10 mouse cellular contexts compared by ENCODE assay signal in the genomic region with DNA sequence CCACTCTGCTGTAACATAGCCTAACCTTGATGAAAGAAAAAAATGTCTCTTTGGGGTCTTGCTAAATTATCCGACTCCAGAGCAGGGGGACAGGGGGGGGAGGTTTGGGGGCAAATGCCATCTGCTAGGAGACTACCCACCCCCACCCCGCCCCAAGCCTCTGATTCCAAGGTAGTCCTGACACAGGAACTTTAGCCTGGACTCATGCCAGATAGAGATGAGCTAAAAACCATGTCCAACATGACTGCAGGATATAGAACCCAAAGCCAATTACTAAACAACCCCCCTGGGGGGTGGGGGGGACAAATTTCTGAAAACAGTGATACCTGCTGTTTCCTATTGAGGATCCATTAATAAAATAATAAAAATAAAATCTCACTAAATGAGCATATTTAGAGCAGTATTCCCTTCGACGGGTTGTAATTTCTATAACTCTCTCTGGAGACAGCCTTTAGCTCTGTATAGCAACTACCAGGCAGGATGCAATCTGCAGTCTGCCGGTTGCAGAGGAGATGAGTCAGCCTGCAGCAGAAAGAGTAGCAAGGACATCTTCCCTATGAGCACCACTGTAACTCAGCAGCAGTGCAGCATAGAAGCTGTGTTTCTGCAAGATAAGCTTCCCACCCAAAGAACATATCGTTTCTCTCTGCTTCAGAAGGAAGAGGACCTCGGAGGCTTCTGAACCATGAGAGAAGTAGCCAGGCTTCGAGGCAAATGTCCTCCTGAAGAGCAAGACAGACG. TPM values are rescaled to one million over a fixed set of nuclear protein-coding genes. Genes with fewer than 3 reads are reported as not detected.
DNase-seq lines count a peak whose midpoint lies in the region; ATAC-seq and TF ChIP-seq lines count a peak whose summit lies in the region.
"Had no signal": no experiment of that assay in that cellular context is flagged by ENCODE, and none has a peak within 500 bp of the region (broad histone marks: within the 10 kb centered on the region; RNA-seq: fewer than 3 reads in every experiment).

No protein-coding gene starts in this region.

- H3K27me3 ChIP-seq in heart, embryonic 14.5 days (ENCODE audit: control insufficient read depth, insufficient read depth, low read length), result no peaks in the 10 kb centered on the region
- no peaks in the 10 kb centered on the region for H3K27me3 ChIP-seq in stomach, embryonic 14.5 days (ENCODE audit: control insufficient read depth, insufficient read depth, low read length)
- H3K27me3 ChIP-seq in stomach, postnatal 0 days (ENCODE audit: control insufficient read depth, insufficient read depth, low read length), result no peaks in the 10 kb centered on the region
- no peaks in the 10 kb centered on the region for H3K27me3 ChIP-seq in liver, embryonic 13.5 days

- no peak overlapping the region for H3K4me3 ChIP-seq in heart, embryonic 14.5 days (ENCODE audit: control insufficient read depth in 1 of 2, insufficient read depth in 1 of 2, low read depth in 1 of 2, low read length in 2 of 2)
- no peak overlapping the region for H3K4me3 ChIP-seq in stomach, embryonic 14.5 days (ENCODE audit: low read depth, low read length)
- no peak overlapping the region for H3K4me3 ChIP-seq in stomach, postnatal 0 days (ENCODE audit: low read depth, low read length)
- peak overlapping the region; percentile 40 for H3K4me3 ChIP-seq in liver, embryonic 13.5 days (replicated peaks)

- H3K4me1 ChIP-seq in heart, embryonic 14.5 days (ENCODE audit: control insufficient read depth in 2 of 2, insufficient read depth in 2 of 2, low read length in 2 of 2), result peaks cover 31 to 45% of the 10 kb centered on the region in 2 experiments
- H3K4me1 ChIP-seq in stomach, embryonic 14.5 days (ENCODE audit: control insufficient read depth, insufficient read depth, low read length), result no peaks in the 10 kb centered on the region
- no peaks in the 10 kb centered on the region for H3K4me1 ChIP-seq in stomach, postnatal 0 days (replicated peaks; ENCODE audit: control insufficient read depth, insufficient read depth)
- peaks cover 54% of the 10 kb centered on the region for H3K4me1 ChIP-seq in liver, embryonic 13.5 days (replicated peaks)

- WGBS in heart, embryonic 14.5 days, result 48% methylated on average over 9 of the region's 9 CpGs
- WGBS in stomach, embryonic 14.5 days, result 71% methylated on average over 9 of the region's 9 CpGs
- WGBS in stomach, postnatal 0 days, result 70% methylated on average over 9 of the region's 9 CpGs
- WGBS in liver, embryonic 13.5 days (ENCODE audit: insufficient replicate concordance), result 28% methylated on average over 9 of the region's 9 CpGs

- H3K36me3 ChIP-seq in heart, embryonic 14.5 days (ENCODE audit: control insufficient read depth, insufficient read depth, low read length), result no peaks in the 10 kb centered on the region
- no peaks in the 10 kb centered on the region for H3K36me3 ChIP-seq in stomach, embryonic 14.5 days (ENCODE audit: control insufficient read depth, insufficient read depth, low read length)
- H3K36me3 ChIP-seq in stomach, postnatal 0 days (ENCODE audit: control insufficient read depth, insufficient read depth, low read length), result no peaks in the 10 kb centered on the region
- H3K36me3 ChIP-seq in liver, embryonic 13.5 days, result no peaks in the 10 kb centered on the region

- H3K4me2 ChIP-seq in heart, embryonic 14.5 days (ENCODE audit: low read length), result peak overlapping the region; percentile 26; the same call in 1 of the 2 replicates
- H3K4me2 ChIP-seq in stomach, embryonic 14.5 days (replicated peaks; ENCODE audit: low read depth, low read length), result no peak overlapping the region
- no peak overlapping the region for H3K4me2 ChIP-seq in stomach, postnatal 0 days (replicated peaks; ENCODE audit: low read depth)
- peak overlapping the region; percentile 73 for H3K4me2 ChIP-seq in liver, embryonic 13.5 days

- no peak for ATAC-seq in heart, embryonic 14.5 days (ENCODE audit: insufficient number of reproducible peaks, insufficient read depth, low FRiP score, low read depth)
- ATAC-seq in stomach, embryonic 14.5 days (ENCODE audit: insufficient number of reproducible peaks, insufficient read depth, low FRiP score, low read depth), result peak; percentile 68; the same call in 1 of the 2 replicates
- ATAC-seq in stomach, postnatal 0 days (ENCODE audit: low FRiP score, low TSS enrichment), result no peak
- ATAC-seq in liver, embryonic 13.5 days (ENCODE audit: low read depth), result peak; percentile 90
- no peak for ATAC-seq in activated CD4-positive, CD25-positive, alpha-beta regulatory T cell, adult 4 months

- H3K27ac ChIP-seq in heart, embryonic 14.5 days (replicated peaks in 1 of 2; ENCODE audit: control insufficient read depth in 1 of 2, insufficient read depth in 1 of 2, low read depth in 2 of 2, low read length in 2 of 2), result peak overlapping the region; percentile 74 to 90
- H3K27ac ChIP-seq in stomach, embryonic 14.5 days (ENCODE audit: low read length), result no peak overlapping the region
- H3K27ac ChIP-seq in stomach, postnatal 0 days (replicated peaks), result no peak overlapping the region
- H3K27ac ChIP-seq in liver, embryonic 13.5 days, result peak overlapping the region; percentile 96

- H3K9me3 ChIP-seq in heart, embryonic 14.5 days (ENCODE audit: control insufficient read depth, low read length), result no peaks in the 10 kb centered on the region
- no peaks in the 10 kb centered on the region for H3K9me3 ChIP-seq in stomach, embryonic 14.5 days (ENCODE audit: control insufficient read depth, low read depth, low read length)
- no peaks in the 10 kb centered on the region for H3K9me3 ChIP-seq in stomach, postnatal 0 days (ENCODE audit: control insufficient read depth, low read length)
- H3K9me3 ChIP-seq in liver, embryonic 13.5 days (replicated peaks), result no peaks in the 10 kb centered on the region

- no peak overlapping the region for H3K9ac ChIP-seq in heart, embryonic 14.5 days (ENCODE audit: low read length)
- no peak overlapping the region for H3K9ac ChIP-seq in stomach, embryonic 14.5 days (replicated peaks; ENCODE audit: low read depth, low read length)
- H3K9ac ChIP-seq in stomach, postnatal 0 days (ENCODE audit: low read length), result no peak overlapping the region
- peak overlapping the region; percentile 68 for H3K9ac ChIP-seq in liver, embryonic 13.5 days

- no peak for TF ChIP-seq EP300 in stomach, postnatal 0 days (optimal IDR thresholded peaks at IDR 0.05)

- DNase-seq in heart, postnatal 4 days, result no peak
- no peak for DNase-seq in stomach, postnatal 0 days (ENCODE audit: low spot score)
- DNase-seq in liver, embryonic 13.5 days, result peak; percentile 68
- DNase-seq in thymus, postnatal 14 days, result no peak
- DNase-seq in testis, postnatal 14 days (ENCODE audit: low spot score), result no peak
- DNase-seq: adrenal gland, postnatal 25 days had no signal

- no peak for TF ChIP-seq CTCF in stomach, postnatal 0 days (IDR thresholded peaks at IDR 0.05; ENCODE audit: low read depth)

RNA-seq across cellular contexts. Expression of a gene that starts 55.1 kb away (rescaled TPM):
- not detected in 2 replicates for polyA plus RNA-seq in heart, embryonic 14.5 days (2014; fragmentation: Nextera tagmentation; extraction: Ambion mirVana)
- not detected for total RNA-seq in heart, postnatal 4 days (2021)
- polyA plus RNA-seq in stomach, embryonic 14.5 days (2014; fragmentation: Nextera tagmentation; extraction: Ambion mirVana), result not detected in 2 replicates
- not detected in 2 replicates for polyA plus RNA-seq in stomach, postnatal 0 days (2015; fragmentation: Nextera tagmentation; extraction: Ambion mirVana)
- polyA plus RNA-seq in liver, embryonic 13.5 days (2015; fragmentation: Nextera tagmentation; extraction: Ambion mirVana), result 0.03 TPM in 1 of 2 replicates, not detected in the other
- polyA plus RNA-seq in activated CD4-positive, CD25-positive, alpha-beta regulatory T cell, adult 4 months (2017; shearing (Covaris generic)), result not detected
- total RNA-seq: left cerebral cortex, adult 18-20 months had no signal

Comparison
In these comparisons a context has a peak if more than half of its experiments do, and no peak if none do; other contexts are left out.
1. ATAC-seq: peak in stomach, embryonic 14.5 days (single experiment) and liver, embryonic 13.5 days (single experiment); none in heart, embryonic 14.5 days (single experiment), stomach, postnatal 0 days (single experiment) and activated CD4-positive, CD25-positive, alpha-beta regulatory T cell, adult 4 months (single experiment).
2. H3K27ac ChIP-seq: peak in heart, embryonic 14.5 days (2 of 2) and liver, embryonic 13.5 days (single experiment); none in stomach, embryonic 14.5 days (single experiment) and stomach, postnatal 0 days (single experiment).
3. H3K4me2 ChIP-seq: peak in heart, embryonic 14.5 days (single experiment) and liver, embryonic 13.5 days (single experiment); none in stomach, embryonic 14.5 days (single experiment) and stomach, postnatal 0 days (single experiment).